Mouse (Mus musculus) erythroblast, embryonic 14.5 days (primary cell): ENCODE measurements around the gene Casp7. TPM values are rescaled to one million over a fixed set of nuclear protein-coding genes. Genes with fewer than 3 reads are reported as not detected.
"Not testable (repeated sequence)": the region's sequence is repeated elsewhere in the genome, so short reads cannot be mapped to it uniquely, and the experiment has no call there.

Experiments
- H3K27me3 ChIP-seq: 2 replicates; pipeline ENCODE4 v1.6.1; 2012; ENCODE audit warnings: inconsistent platforms; ENCODE audit not compliant: control insufficient read depth
- H3K36me3 ChIP-seq: 2 replicates; pipeline ENCODE4 v1.6.1; 2012; ENCODE audit warnings: mild to moderate bottlenecking, inconsistent platforms; ENCODE audit not compliant: control insufficient read depth
- H3K4me1 ChIP-seq: 2 replicates; pipeline ENCODE4 v1.6.1; 2012; ENCODE audit warnings: inconsistent platforms; ENCODE audit not compliant: control insufficient read depth
- H3K4me3 ChIP-seq: replicated peaks from 2 replicates; pipeline ENCODE3; 2012; ENCODE audit warnings: moderate library complexity, mild to moderate bottlenecking, inconsistent platforms
- H3K9me3 ChIP-seq: 2 replicates; pipeline ENCODE4 v1.6.1; 2012; ENCODE audit warnings: low read length, inconsistent platforms, mixed read lengths; ENCODE audit not compliant: control insufficient read depth
- GATA1 ChIP-seq: IDR thresholded peaks from 2 replicates; pipeline ENCODE4 v1.6.1; 2012; ENCODE audit warnings: low read length, inconsistent platforms, mixed read lengths
- TAL1 ChIP-seq: IDR thresholded peaks from 3 replicates; pipeline ENCODE4 v1.6.1; 2012; ENCODE audit warnings: low read length, inconsistent platforms, mixed read lengths
- polyA plus RNA-seq: library from polyadenylated mRNA; stranded (reverse); fragments of >175 nt; gene quantifications from 2 replicates; pipeline ENCODE4 v1.2.3, GENCODE M21; 2012

Casp7 gene
- polyA plus RNA-seq, 1 experiment = 0.47 TPM

DNA sequence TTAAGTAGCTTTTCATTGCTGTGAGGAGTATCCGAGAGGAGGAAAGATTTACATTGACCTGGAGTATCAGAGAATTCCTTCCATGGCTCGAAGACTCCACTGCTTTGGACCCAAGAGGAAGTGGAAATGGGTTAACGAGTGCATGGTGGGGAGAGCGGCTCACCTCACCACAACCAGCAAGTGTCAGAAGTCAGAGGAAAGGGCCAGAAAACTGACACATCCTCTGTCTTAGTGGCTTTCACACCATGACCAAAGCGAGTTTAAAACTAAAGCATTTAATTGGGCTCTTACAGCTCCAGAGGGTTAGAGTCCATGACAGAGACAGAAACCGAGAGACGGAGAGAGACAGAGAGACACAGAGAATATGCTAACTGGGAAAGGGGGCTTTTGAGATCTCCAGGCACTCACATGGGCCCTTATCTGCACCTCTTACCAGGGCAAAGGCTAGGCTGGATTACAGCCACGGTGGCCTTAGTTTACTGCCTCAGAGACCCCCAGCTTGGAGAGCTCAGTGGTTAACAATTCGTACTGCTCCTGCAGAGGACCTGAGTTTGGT is 3.5 kb upstream of the Casp7 start:
- no peak for TF ChIP-seq GATA1
- TF ChIP-seq TAL1 = no peak
- Histone ChIP-seq H3K4me1 (peaks cover 90% of the 10 kb centered on the region), H3K27me3 (peaks cover 3% of the 10 kb centered on the region; the same call in 1 of the 2 replicates), H3K36me3 (no peaks in the 10 kb centered on the region), H3K4me3 (no peak overlapping the region), H3K9me3 (no peaks in the 10 kb centered on the region)

DNA sequence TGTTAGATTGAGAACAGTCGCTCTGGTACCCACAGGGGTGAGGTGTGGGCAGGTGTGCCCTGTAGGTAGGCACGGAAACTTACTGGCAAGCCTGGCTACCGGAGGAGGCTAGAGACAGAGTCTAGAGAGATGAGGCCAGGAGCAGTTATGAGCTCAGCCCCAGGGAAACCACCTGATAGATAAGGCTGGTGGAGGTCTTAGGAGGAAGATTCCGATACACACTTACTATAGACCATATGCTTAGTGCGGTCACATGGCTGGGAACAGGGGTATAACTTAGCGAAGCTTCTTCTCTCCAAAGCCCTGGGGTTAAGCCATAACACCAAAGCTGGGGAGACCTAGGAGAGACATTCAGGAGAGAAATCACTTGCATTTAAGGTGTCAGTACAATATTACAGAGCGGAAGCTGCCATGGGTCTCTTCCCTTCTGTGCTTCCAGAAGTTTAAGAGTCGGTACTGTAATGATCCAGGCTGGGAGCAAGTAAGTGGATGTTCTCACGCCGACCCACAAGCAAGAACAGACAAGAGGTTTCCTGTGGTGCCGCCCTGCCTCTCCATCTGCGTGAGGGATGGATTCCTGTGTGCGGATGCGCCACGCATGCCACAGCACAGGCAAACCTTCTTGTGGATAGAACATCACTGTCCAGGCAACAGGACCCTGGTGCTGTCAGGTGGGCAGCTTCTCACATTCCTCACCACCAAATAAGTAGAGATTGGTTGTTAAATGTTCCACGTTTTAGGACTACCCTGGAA is 1.6 kb upstream of the Casp7 start:
- Histone ChIP-seq H3K4me3 (no peak overlapping the region), H3K27me3 (peaks cover 3% of the 10 kb centered on the region; the same call in 1 of the 2 replicates), H3K9me3 (no peaks in the 10 kb centered on the region), H3K4me1 (peaks cover 94% of the 10 kb centered on the region), H3K36me3 (peaks cover 6% of the 10 kb centered on the region; the same call in 1 of the 2 replicates)
- no peak for TF ChIP-seq GATA1
- no peak for TF ChIP-seq TAL1

DNA sequence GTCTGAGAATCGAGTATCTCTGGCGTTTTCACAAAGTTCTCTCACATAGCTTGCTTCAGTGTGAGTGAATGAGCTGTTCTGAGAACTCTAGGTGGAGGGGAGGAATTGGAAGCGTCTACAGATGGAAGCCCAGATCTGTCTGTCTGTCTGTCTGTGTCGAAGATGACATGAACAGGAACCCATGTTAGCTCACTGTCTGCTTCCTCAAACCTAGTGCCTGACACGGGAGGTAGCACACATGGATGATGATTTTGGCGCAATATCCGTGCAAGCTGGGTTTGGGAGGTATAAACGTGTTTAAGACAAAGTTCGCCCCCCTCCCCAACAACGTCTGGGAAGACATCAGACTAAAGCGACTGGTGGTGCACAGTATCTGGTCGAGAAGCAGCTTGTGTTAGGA is 702 bp upstream of the Casp7 start:
- peak overlapping the region; percentile 90 for H3K4me3 ChIP-seq
- TF ChIP-seq TAL1 (no peak), GATA1 (no peak)
- H3K9me3 ChIP-seq = no peaks in the 10 kb centered on the region
- peaks cover 12% of the 10 kb centered on the region for H3K36me3 ChIP-seq
- peaks cover 3% of the 10 kb centered on the region; the same call in 1 of the 2 replicates for H3K27me3 ChIP-seq
- H3K4me1 ChIP-seq = peaks cover 92% of the 10 kb centered on the region

DNA sequence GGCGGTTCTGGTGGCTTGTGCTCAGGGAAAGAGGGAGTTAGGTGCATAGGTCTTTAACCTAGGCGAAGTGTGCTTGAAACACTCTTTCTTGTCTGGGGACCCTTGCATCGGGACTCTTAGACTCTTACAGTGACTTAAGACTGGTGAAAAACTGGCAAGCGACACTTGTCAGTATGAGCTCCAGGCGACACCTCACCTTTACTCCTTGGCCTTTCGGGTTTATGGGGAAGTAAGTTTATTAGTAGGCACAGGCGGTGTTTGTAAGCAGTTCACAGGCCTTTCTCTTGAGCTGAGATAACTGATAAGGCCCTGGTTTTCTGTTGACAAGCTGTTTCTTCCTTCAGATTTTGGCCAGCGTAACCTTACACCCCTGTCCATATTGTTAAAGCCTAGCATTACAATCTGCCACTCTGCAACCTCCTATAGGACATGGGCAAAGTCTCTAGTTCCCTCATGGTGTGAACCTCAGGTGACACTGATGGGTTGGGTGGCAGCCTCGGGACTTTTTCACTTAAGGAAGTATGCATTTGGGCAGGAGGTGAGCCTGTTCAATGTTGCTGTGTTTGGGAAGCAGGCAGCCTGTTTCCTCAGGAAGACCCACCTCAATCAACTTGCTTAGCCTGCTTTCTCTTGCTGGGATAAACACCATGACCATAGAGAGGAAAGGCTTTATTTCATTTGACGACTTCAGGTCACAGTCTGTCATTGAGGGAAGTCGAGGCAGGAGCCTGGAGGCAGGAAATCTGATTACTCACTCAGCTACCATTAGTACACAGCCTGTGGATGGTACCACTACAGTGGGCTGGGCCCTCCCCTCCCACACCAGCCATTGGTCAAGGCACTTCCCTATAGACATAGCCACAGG is 966 bp downstream of the Casp7 start:
- H3K27me3 ChIP-seq = peaks cover 3% of the 10 kb centered on the region; the same call in 1 of the 2 replicates
- no peaks in the 10 kb centered on the region for H3K9me3 ChIP-seq
- TF ChIP-seq GATA1 = no peak
- no peak for TF ChIP-seq TAL1
- peak overlapping the region; percentile 90 for H3K4me3 ChIP-seq
- H3K4me1 ChIP-seq = peaks cover 77% of the 10 kb centered on the region
- H3K36me3 ChIP-seq = peaks cover 16% of the 10 kb centered on the region

DNA sequence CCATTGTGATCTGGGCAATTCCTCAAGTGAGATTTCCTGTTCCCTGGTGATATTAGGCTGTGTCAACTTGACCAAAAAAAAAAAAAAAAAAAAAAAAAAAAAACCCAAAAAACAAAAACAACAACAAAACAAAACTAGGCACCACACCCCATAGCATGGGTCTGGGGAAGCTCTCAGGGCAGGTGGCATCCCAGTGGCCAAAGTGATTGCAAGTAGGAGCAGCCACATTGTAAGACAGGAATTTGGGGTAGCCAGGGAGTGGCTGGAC is 1.5 kb downstream of the Casp7 start:
- H3K4me1 ChIP-seq = peaks cover 72% of the 10 kb centered on the region
- H3K4me3 ChIP-seq = peak overlapping the region; percentile 90
- H3K36me3 ChIP-seq = peaks cover 16% of the 10 kb centered on the region
- H3K27me3 ChIP-seq = peaks cover 3% of the 10 kb centered on the region; the same call in 1 of the 2 replicates
- no peaks in the 10 kb centered on the region for H3K9me3 ChIP-seq
- no peak for TF ChIP-seq GATA1
- TF ChIP-seq TAL1 = no peak

DNA sequence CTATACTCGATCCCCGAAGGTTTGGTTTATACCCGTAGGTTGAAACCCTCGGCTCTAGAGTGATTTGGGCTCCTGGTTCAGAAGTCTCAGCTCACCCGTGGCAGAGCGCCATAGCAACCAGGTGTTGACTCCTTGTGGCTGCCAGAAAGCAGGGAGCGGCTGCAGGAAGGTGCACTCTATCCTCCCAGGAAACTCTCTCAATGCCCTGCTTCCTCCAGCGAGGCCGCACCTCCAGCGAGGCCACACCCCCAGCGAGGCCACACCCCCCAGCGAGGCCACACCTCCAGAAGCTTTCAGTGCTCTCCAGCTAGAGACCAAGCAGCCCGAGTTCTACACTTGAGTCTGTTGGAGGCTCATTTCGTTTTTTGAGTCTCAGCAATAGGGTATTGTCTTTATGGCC is 3.3 kb downstream of the Casp7 start:
- Histone ChIP-seq H3K27me3 (peaks cover 3% of the 10 kb centered on the region; the same call in 1 of the 2 replicates), H3K4me1 (peaks cover 54% of the 10 kb centered on the region), H3K4me3 (peak overlapping the region; percentile 30), H3K36me3 (peaks cover 31% of the 10 kb centered on the region), H3K9me3 (no peaks in the 10 kb centered on the region)
- TF ChIP-seq TAL1 (no peak), GATA1 (no peak)

DNA sequence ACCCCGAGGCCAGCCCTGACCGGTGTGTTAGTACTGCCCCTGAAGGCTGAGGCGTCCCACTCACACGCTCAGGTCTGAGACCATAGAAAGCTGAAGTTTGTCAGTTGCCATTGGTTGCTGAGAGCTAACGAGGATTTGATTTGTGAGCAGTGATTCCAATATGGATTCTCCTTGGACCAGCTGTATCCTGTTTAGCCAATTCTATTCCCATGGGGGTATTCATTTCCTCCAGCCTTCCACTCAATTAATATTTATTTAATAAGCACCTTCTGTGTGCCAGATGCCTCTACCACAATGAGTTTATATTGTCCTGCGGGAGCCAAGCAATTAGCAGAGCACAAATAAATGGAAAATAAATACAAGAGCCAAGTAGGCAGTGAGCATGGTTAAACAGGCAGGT is 4.9 kb downstream of the Casp7 start:
- Histone ChIP-seq H3K36me3 (peaks cover 43% of the 10 kb centered on the region), H3K27me3 (no peaks in the 10 kb centered on the region), H3K4me1 (peaks cover 37% of the 10 kb centered on the region), H3K4me3 (no peak overlapping the region), H3K9me3 (no peaks in the 10 kb centered on the region)
- TF ChIP-seq TAL1 (no peak), GATA1 (no peak)

DNA sequence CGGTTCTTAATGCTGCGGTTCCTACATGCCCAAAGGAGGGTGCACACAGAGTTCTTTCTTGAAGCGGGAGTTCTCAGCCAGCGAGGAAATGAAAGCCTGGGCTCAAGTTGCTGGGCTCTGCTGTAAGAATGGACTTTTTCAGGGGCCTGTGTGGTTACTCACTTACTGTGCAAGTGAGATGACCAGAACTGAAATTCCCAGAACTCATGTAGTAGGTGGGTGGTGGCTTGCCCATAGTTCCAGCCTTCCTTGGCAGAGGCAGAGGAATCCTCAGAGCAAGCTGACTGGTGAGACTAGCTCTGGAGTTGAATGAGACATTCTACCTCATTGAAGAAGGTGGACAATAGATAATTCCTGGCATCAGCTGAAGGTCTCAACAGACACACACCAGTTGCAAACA is 8.9 kb downstream of the Casp7 start:
- peaks cover 10% of the 10 kb centered on the region for H3K9me3 ChIP-seq
- TF ChIP-seq TAL1 (no peak), GATA1 (no peak)
- H3K4me3 ChIP-seq = no peak overlapping the region

DNA sequence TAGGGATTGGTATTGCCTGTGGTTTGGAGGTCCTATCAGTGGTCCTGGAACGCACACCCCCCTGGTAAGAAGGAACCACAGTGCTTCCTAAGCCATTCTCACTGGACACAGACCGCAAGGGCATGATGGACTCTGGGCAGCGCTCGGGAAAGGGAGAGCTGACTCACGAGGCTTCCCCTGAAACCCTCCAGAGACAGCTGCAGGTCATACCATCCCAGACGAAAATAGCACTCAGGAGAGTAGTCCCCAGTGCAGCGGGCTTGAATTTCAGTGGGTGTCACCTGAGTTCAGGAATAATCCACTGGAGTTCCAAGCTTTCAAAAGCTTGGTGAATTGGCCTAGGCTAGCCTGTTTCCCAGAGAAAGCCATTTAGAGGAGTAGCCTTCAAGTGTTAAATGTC is 9.7 kb downstream of the Casp7 start:
- peaks cover 10% of the 10 kb centered on the region for H3K9me3 ChIP-seq
- no peak overlapping the region for H3K4me3 ChIP-seq
- TF ChIP-seq TAL1 (no peak), GATA1 (no peak)
- H3K4me1 ChIP-seq = no peaks in the 10 kb centered on the region; the same call in 1 of the 2 replicates
- peaks cover 56% of the 10 kb centered on the region for H3K36me3 ChIP-seq
- H3K27me3 ChIP-seq = no peaks in the 10 kb centered on the region

More for the DNA sequence above, 8.9 kb downstream of the Casp7 start:
- Histone ChIP-seq H3K36me3 (peaks cover 61% of the 10 kb centered on the region), H3K27me3 (no peaks in the 10 kb centered on the region), H3K4me1 (peaks cover 3% of the 10 kb centered on the region)

DNA sequence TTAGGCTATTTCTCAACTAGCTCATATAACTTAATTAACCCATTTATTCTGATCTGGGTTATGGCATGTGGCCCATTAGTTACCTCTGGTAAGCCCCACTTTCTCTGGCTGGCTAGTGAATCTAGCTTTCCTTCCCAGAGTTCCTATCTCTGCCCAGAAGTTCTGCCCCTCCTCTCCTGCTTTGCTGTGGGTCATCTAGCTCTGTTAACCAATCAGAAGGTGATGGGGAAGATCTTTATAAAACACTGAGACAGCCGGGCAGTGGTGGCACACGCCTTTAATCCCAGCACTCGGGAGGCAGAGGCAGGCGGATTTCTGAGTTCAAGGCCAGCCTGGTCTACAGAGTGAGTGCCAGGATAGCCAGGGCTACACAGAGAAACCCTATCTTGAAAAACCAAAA is 13.0 kb downstream of the Casp7 start:
- H3K4me1 ChIP-seq, H3K4me3 ChIP-seq, H3K9me3 ChIP-seq, H3K27me3 ChIP-seq: not testable (repeated sequence)
- H3K36me3 ChIP-seq = peaks cover 43% of the 10 kb centered on the region
